Mouse (Mus musculus) liver, embryonic 11.5 days (tissue): ENCODE measurements around the gene Wnt9a. TPM values are rescaled to one million over a fixed set of nuclear protein-coding genes. Genes with fewer than 3 reads are reported as not detected.

ENCODE experiments used
- ATAC-seq: fragments of 200-750 bp; cut with Nextera tagmentation; replicated peaks from 2 replicates; pipeline ENCODE4 v1.8.0; 2017; ENCODE audit warnings: moderate number of reproducible peaks, mild to moderate bottlenecking, moderate TSS enrichment, moderate library complexity; ENCODE audit not compliant: low FRiP score
- DNase-seq: peaks from one replicate; pipeline ENCODE4 v3.0.0-alpha.2; 2017; ENCODE audit warnings: low spot score
- H3K27ac ChIP-seq: fragments of 300-500 bp; sonication (generic); 2 replicates; pipeline ENCODE4 v1.5.1; 2014; ENCODE audit warnings: mild to moderate bottlenecking, low read depth, low read length, control low read depth
- H3K27me3 ChIP-seq: fragments of 300-500 bp; sonication (generic); replicated peaks from 2 replicates; pipeline ENCODE4 v1.6.1; 2014; ENCODE audit warnings: low read length, mixed read lengths; ENCODE audit not compliant: control insufficient read depth, insufficient read depth
- H3K36me3 ChIP-seq: fragments of 300-500 bp; sonication (generic); 2 replicates; pipeline ENCODE4 v1.6.1; 2014; ENCODE audit warnings: mild to moderate bottlenecking, low read length, moderate library complexity, mixed read lengths; ENCODE audit not compliant: control insufficient read depth, insufficient read depth
- H3K4me1 ChIP-seq: fragments of 300-500 bp; sonication (generic); replicated peaks from 2 replicates; pipeline ENCODE4 v1.6.1; 2014; ENCODE audit warnings: low read length, mixed read lengths; ENCODE audit not compliant: control insufficient read depth, insufficient read depth
- H3K4me2 ChIP-seq: fragments of 300-500 bp; sonication (generic); 2 replicates; pipeline ENCODE4 v1.6.1; 2014; ENCODE audit warnings: mild to moderate bottlenecking, control low read depth, moderate library complexity
- H3K4me3 ChIP-seq: fragments of 300-500 bp; sonication (generic); 2 replicates; pipeline ENCODE4 v1.5.1; 2014; ENCODE audit warnings: low read depth, low read length, control low read depth
- H3K9ac ChIP-seq: fragments of 300-500 bp; sonication (generic); 2 replicates; pipeline ENCODE4 v1.6.1; 2014; ENCODE audit warnings: low read depth, low read length, control low read depth
- H3K9me3 ChIP-seq: fragments of 300-500 bp; sonication (generic); 2 replicates; pipeline ENCODE4 v1.6.1; 2016; ENCODE audit warnings: low read length, inconsistent platforms, mixed read lengths; ENCODE audit not compliant: control insufficient read depth
- whole genome bisulfite sequencing: fragments of 180-500 bp; shearing (Covaris S2); extraction: QIAGEN DNeasy Blood & Tissue Kit; methylation state at CpG from one replicate; pipeline ENCODE4 v1.1.7; 2014; 5-methylcytosine and 5-hydroxymethylcytosine counted together
- polyA plus RNA-seq: library from polyadenylated mRNA; unstranded; fragments of >200 nt; fragmentation: Nextera tagmentation; extraction: Ambion mirVana; gene quantifications from 2 replicates; pipeline ENCODE4 v1.2.1, GENCODE M21; 2014

The Wnt9a gene
- polyA plus RNA-seq, 1 experiment from 2014 or later, result 0.56 TPM

DNA sequence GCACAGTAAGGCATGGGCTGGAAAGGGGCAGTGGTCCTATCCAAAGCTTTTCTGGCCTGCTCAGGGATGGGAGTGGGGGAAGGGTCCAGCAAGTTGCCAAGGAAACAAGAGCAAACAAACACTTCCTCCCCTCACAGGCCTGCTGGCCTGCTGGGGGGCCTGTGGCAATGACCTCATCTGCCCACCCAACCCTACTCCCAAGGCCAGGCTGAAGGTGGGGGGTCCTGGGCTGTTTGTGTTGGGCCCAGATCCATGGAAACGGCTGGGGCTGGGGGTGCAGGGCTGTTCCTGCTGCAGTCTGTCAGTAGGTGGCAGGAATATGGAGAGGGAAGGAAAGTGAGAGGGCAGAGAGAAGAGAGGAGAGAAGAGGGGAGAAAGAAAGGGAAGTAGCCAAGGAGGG is 29.7 kb downstream of the Wnt9a start:
- Histone ChIP-seq H3K27me3 (no peaks in the 10 kb centered on the region; the same call in 1 of the 2 replicates), H3K9ac (no peak overlapping the region), H3K9me3 (no peaks in the 10 kb centered on the region), H3K4me3 (no peak overlapping the region), H3K4me2 (no peak overlapping the region), H3K4me1 (0 out of 2 replicates have a peak, but pooled peaks cover 2% of the 10 kb centered on the region), H3K27ac (no peak overlapping the region), H3K36me3 (no peaks in the 10 kb centered on the region)
- WGBS, result 12% methylated on average over 1 of the region's 1 CpGs
- ATAC-seq, result no peak
- DNase-seq, result peak; percentile 33

DNA sequence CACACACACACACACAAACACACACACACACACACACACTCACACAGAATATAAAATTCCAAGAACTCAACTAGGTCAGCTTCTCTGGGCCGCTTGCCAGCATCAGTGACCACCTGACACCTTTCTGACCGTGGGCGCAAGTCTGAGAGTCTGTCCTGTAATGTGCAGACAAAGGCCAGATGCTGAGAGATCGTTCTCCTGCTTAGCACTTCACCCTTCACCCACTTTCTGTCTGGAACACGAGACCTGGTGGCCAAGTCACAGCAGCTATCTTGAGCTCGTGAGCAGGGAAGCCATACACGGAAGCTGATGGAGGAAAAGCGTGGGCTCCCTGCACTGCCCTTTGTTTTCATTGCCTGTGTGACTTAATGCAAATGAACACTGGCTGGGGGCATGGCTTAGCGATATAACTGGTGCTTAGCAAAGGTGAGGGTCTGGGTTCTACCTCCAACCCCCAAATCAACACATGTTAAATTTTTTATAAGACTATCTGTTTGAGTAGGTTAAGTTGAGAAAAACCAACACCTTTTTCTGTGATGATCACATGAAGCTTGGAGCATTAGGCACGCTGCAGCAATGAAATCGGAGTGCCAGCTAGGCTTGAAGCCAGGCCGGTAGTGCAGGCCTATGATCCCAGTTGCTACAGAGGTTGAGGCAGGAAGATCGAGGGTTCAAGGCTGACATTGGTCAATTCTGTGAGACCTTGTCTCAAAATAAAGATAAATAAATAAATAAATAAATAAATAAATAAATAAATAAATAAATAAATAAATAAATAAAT is 31.4 kb downstream of the Wnt9a start:
- 0 out of 2 replicates have a peak, but pooled peaks cover 2% of the 10 kb centered on the region for H3K4me1 ChIP-seq
- H3K9me3 ChIP-seq, result no peaks in the 10 kb centered on the region
- DNase-seq (no peak), ATAC-seq (no peak)
- no peak overlapping the region for H3K4me3 ChIP-seq
- no peak overlapping the region for H3K27ac ChIP-seq
- no peak overlapping the region for H3K4me2 ChIP-seq
- WGBS, result 73% methylated on average over 13 of the region's 13 CpGs
- H3K36me3 ChIP-seq, result no peaks in the 10 kb centered on the region
- no peak overlapping the region for H3K9ac ChIP-seq
- no peaks in the 10 kb centered on the region for H3K27me3 ChIP-seq

DNA sequence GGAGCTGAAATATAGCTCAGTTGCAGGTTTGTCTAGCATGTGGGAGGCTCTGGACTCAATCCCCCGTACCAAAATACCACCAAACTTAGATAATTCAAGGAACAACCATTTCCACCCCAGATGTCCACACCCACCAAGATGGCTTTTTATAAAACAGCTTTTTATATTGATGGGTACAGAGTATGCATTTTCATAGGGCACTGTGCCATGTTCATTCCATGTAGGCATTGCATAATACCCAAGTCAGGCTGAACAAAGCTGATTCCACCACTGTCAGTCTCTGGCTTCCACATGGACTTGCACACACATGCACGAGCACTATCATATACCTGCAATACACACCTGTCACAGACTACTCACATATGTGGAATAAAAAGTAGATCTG is 32.0 kb downstream of the Wnt9a start:
- Histone ChIP-seq H3K9ac (no peak overlapping the region), H3K4me3 (no peak overlapping the region), H3K27ac (no peak overlapping the region), H3K9me3 (no peaks in the 10 kb centered on the region), H3K4me1 (0 out of 2 replicates have a peak, but pooled peaks cover 2% of the 10 kb centered on the region), H3K27me3 (no peaks in the 10 kb centered on the region), H3K4me2 (no peak overlapping the region), H3K36me3 (no peaks in the 10 kb centered on the region)
- WGBS, result 88% methylated on average over 2 of the region's 2 CpGs
- ATAC-seq, result no peak
- DNase-seq, result no peak

DNA sequence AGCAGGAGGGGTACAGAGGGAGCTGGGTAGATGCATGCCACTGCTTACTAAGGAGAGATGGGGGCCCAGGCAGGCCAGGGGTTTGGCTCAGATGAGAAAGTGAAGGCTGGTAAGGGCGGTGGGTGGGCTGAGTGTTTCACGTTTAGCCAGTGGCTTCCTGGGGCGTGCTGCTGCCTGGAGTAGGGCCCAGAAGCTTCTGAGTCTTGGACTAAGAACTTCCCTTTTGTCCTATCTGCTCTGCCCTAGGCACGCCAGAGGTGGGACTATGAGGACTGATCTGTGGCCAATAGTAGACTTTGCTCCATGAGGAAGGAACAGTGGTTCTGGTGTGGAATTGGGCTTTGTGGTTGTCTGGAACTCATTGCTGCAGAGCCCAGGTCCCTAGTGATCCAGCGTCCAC is 36.2 kb downstream of the Wnt9a start:
- Histone ChIP-seq H3K4me2 (no peak overlapping the region), H3K9me3 (no peaks in the 10 kb centered on the region), H3K27ac (no peak overlapping the region), H3K27me3 (no peaks in the 10 kb centered on the region), H3K36me3 (no peaks in the 10 kb centered on the region), H3K4me1 (no peaks in the 10 kb centered on the region), H3K9ac (no peak overlapping the region), H3K4me3 (no peak overlapping the region)
- DNase-seq (no peak), ATAC-seq (no peak)
- 60% methylated on average over 5 of the region's 5 CpGs for WGBS

DNA sequence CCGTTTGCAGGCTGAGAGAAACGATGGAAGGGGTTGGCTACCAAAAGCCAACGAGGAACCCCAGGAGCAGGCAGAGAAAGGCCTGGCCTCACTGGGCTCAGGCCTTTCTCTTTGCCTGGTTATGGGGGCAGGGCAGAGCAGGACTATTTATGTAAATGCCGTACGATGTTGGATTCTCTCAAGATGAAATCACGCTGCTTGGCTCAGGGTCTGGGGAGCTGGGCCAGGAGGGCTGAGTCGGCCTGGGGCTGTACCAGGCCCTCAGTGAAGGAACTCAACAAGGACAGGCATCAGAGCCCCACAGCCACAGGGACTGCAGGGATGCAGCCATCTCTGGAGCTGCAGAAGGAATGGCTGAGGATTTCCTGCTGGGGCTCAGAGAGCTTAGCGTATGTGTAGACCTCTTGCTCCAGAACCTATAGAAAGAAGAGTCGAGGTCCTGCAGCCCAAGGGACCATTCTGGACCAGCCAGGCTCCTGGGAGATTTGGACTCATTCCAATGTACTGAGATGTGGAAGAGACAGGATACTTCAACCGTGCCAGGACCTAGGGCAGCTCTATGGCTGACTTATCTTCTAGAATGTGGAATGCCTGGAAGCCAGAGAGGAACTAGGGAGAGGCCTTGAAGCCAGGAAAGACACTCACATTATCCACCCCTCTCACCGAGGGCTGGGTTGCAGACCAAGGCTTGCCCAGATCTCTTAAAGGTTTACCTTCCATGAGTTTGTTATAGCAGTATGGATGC is 39.6 kb downstream of the Wnt9a start:
- DNase-seq (no peak), ATAC-seq (no peak)
- Histone ChIP-seq H3K27ac (no peak overlapping the region), H3K4me1 (no peaks in the 10 kb centered on the region), H3K4me2 (no peak overlapping the region), H3K36me3 (no peaks in the 10 kb centered on the region), H3K27me3 (no peaks in the 10 kb centered on the region), H3K9me3 (no peaks in the 10 kb centered on the region), H3K4me3 (no peak overlapping the region), H3K9ac (no peak overlapping the region)
- 70% methylated on average over 11 of the region's 11 CpGs for WGBS

DNA sequence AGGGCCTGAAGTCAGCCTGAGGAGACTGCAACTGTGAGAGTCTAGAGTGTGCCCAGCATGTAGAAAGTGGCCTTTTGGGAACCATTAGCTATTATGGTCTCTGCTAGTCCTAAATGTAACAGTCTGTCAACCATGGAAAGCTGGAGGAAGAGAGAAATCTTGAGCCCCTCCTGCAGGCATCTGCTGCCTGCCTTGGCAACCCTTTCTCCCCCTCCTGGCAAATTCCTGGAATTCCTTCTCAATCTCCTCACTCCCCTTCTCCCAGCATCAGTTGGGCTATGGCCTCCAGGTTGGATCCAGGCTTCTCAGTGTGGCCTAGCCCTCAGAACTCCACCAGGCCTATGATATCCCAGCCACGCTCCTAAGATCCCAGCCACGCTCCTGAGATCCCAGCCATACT is 43.6 kb downstream of the Wnt9a start:
- 78% methylated on average over 2 of the region's 2 CpGs for WGBS
- Histone ChIP-seq H3K9me3 (no peaks in the 10 kb centered on the region), H3K9ac (no peak overlapping the region), H3K27me3 (no peaks in the 10 kb centered on the region), H3K27ac (no peak overlapping the region), H3K4me3 (no peak overlapping the region), H3K36me3 (no peaks in the 10 kb centered on the region), H3K4me2 (no peak overlapping the region), H3K4me1 (no peaks in the 10 kb centered on the region)
- ATAC-seq, result no peak
- no peak for DNase-seq

DNA sequence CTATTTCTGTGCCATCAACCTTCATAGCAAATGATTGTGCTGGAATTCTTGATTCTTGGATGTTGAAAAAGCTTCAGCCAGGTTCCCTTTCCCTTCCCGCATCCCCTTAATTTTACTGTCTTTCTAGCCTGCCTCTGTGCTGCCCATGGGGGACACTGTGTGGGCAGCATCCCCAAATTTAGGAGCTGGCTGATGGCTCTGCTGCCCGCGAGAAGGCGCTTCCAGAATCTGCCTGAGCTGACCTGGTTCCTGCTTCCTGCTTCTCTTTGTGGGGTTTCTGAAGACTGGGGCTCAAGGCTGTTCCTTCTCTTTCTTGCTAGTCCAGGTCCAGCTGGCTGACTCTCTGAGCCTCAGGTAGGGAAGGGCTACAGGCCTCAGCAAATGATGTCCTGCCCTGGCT is 48.1 kb downstream of the Wnt9a start:
- no peaks in the 10 kb centered on the region for H3K36me3 ChIP-seq
- no peaks in the 10 kb centered on the region for H3K4me1 ChIP-seq
- H3K4me3 ChIP-seq, result no peak overlapping the region
- H3K27me3 ChIP-seq, result no peaks in the 10 kb centered on the region
- H3K9me3 ChIP-seq, result no peaks in the 10 kb centered on the region
- H3K27ac ChIP-seq, result no peak overlapping the region
- DNase-seq (no peak), ATAC-seq (no peak)
- H3K9ac ChIP-seq, result no peak overlapping the region
- 79% methylated on average over 4 of the region's 4 CpGs for WGBS
- no peak overlapping the region for H3K4me2 ChIP-seq

DNA sequence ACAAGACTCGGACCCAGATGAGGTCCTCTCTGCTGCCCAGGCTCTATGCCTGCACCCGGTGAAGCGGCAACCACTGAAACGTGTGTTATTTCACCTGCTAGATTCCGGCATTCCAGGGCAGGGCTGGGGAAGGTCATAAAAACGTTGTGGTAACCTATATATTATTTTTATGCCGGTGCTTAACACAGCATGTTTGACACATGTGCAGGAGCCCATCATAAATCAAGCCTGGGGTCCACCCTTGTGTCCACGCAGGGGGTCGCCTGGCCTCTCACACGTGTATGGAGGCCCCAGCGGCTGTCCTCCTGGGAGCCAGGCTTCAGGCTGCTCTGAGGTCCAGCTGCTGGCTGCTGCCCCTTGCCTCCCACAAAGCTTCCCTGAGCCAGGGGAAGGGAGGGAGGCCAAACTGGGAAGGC is 50.2 kb downstream of the Wnt9a start:
- ATAC-seq, result no peak
- H3K27ac ChIP-seq, result no peak overlapping the region
- no peak overlapping the region for H3K4me3 ChIP-seq
- no peaks in the 10 kb centered on the region for H3K9me3 ChIP-seq
- H3K27me3 ChIP-seq, result no peaks in the 10 kb centered on the region
- no peaks in the 10 kb centered on the region for H3K36me3 ChIP-seq
- H3K4me1 ChIP-seq, result no peaks in the 10 kb centered on the region
- 64% methylated on average over 11 of the region's 11 CpGs for WGBS
- no peak overlapping the region for H3K4me2 ChIP-seq
- no peak overlapping the region for H3K9ac ChIP-seq
- DNase-seq, result no peak
